Mouse (Mus musculus) ES-E14 (cell line): ENCODE data around the gene Zfp598. TPM values are rescaled to one million over a fixed set of nuclear protein-coding genes. Genes with fewer than 3 reads are reported as not detected.
"Not testable (repeated sequence)": the region's sequence is repeated elsewhere in the genome, so short reads cannot be mapped to it uniquely, and the experiment has no call there.

Source experiments
- DNase-seq: peaks from one replicate; pipeline ENCODE4 v3.0.0-alpha.2; 2013; ENCODE audit warnings: low read depth, low spot score
- H3K27ac ChIP-seq: 2 replicates; pipeline ENCODE4 v1.5.1; 2012; ENCODE audit warnings: low read depth, mild to moderate bottlenecking, low read length, moderate library complexity, mixed read lengths; ENCODE audit not compliant: poor library complexity, insufficient read depth, severe bottlenecking
- H3K36me3 ChIP-seq: 2 replicates; pipeline ENCODE4 v1.6.1; 2012; ENCODE audit warnings: mild to moderate bottlenecking, low read length, moderate library complexity, mixed read lengths; ENCODE audit not compliant: control insufficient read depth, poor library complexity, insufficient read depth, severe bottlenecking
- H3K4me1 ChIP-seq, 2 experiments: fragments of 150-350 bp in 1 of 2; sonication (generic) in 1 of 2; 2 replicates each; pipeline ENCODE4 v1.6.1; 2012; ENCODE audit warnings: low read length in 2 of 2, mild to moderate bottlenecking in 1 of 2, mixed read lengths in 1 of 2; ENCODE audit not compliant: control insufficient read depth in 2 of 2, insufficient read depth in 2 of 2, poor library complexity in 1 of 2
- H3K4me3 ChIP-seq, 2 experiments: fragments of 150-350 bp in 1 of 2; sonication (generic) in 1 of 2; 2 replicates each; pipeline ENCODE4 v1.5.1; 2012; ENCODE audit warnings: low read length in 2 of 2, low read depth in 1 of 2, mild to moderate bottlenecking in 1 of 2, mixed read lengths in 1 of 2; ENCODE audit not compliant: insufficient read depth in 1 of 2, poor library complexity in 1 of 2, severe bottlenecking in 1 of 2
- H3K9ac ChIP-seq: 2 replicates; pipeline ENCODE4 v1.6.1; 2012; ENCODE audit warnings: low read depth, mild to moderate bottlenecking, low read length, mixed read lengths; ENCODE audit not compliant: poor library complexity, insufficient read depth, severe bottlenecking
- H3K9me3 ChIP-seq: fragments of 150-350 bp; sonication (generic); 2 replicates; pipeline ENCODE4 v1.6.1; 2012; ENCODE audit warnings: low read depth, mild to moderate bottlenecking, low read length; ENCODE audit not compliant: control insufficient read depth, insufficient read depth
- CHD2 ChIP-seq: IDR thresholded peaks from 2 replicates; pipeline ENCODE4 v1.6.1; 2014; ENCODE audit warnings: mild to moderate bottlenecking, low read depth, low read length, inconsistent platforms
- HCFC1 ChIP-seq: IDR thresholded peaks from 2 replicates; pipeline ENCODE4 v1.6.1; 2012; ENCODE audit warnings: low read length, inconsistent platforms, borderline replicate concordance; ENCODE audit not compliant: insufficient read depth
- MAFK ChIP-seq: IDR thresholded peaks from 2 replicates; pipeline ENCODE4 v1.6.1; 2014; ENCODE audit warnings: mild to moderate bottlenecking, low read depth, low read length, inconsistent platforms; ENCODE audit not compliant: insufficient read depth
- ZC3H11A ChIP-seq: IDR thresholded peaks from 2 replicates; pipeline ENCODE4 v1.6.1; 2012; ENCODE audit warnings: low read depth, mild to moderate bottlenecking, inconsistent platforms, low read length, borderline replicate concordance
- ZNF384 ChIP-seq: IDR thresholded peaks from 2 replicates; pipeline ENCODE4 v1.6.1; 2012; ENCODE audit warnings: low read depth, low read length, inconsistent platforms
- in situ Hi-C, 2 experiments: fragments of 600-800 bp; cut with MboI; formaldehyde crosslinking; loops; one replicate each; pipeline ENCODE4 v1.15.1; 2025; ENCODE audit warnings: low sequenced_read_pairs in 2 of 2, inconsistent platforms in 1 of 2; ENCODE audit not compliant: unreplicated experiment in 2 of 2
- total RNA-seq: library from RNA; depleted of rRNA; stranded (reverse); fragments of 300-350 nt; gene quantifications from 2 replicates; pipeline ENCODE4 v1.2.3, GENCODE M21; 2012

Zfp598 gene
- total RNA-seq, 1 experiment, result 39.7 TPM

DNA sequence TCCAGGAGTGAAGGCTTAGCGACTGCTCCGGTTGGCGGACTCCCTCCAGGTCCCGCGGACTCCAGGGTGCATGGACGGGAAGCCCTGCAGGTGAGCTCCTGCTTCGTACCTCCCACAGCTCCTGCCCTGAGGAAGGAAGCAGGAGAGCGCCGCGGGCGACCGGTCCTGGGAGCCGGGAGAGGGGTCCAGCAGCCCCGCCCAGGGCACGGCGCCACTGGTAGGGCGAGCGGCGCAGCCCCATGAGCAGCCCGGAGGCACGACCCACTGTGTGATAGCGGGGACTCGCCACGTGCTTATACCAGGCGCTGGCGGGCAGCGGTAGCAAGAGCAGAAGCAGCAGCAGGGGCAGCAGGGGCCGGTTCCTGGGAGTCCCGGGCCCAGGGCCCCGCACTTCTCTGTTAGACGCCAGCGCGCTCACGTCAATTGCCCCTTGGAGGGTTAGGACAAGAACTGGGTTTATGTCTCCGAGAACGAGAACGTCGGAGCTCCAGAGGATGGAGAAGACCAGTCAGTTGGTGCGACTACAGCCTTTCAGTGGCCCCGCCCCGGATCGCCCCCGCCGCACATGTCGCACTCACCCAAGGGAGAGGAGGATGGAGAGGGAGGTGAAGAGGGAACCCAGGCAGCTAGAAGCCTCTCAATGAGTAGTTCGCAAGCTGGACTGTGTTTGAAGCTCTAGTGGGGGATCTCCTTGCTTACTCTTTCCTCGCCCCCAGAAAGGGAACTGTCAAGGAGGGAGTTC lies 11.3 kb upstream of the Zfp598 start, which contains the start of gene Npw:
Gene Npw, minus strand, starts transcription at position 441 of the 742 bp plus-strand sequence.
- Histone ChIP-seq H3K36me3 (no peaks in the 10 kb centered on the region), H3K4me3 (peak within 1 kb of the TSS; percentile 70 to 72), H3K9me3 (no peaks in the 10 kb centered on the region), H3K9ac (peak within 1 kb of the TSS; percentile 48), H3K4me1 (peaks cover 0 to 9% of the 10 kb centered on the region in 2 experiments; a peak in 2 of 4 replicates), H3K27ac (no peak within 1 kb of the TSS)
- in situ Hi-C loops, result no loop called here
- TF ChIP-seq ZC3H11A, result no peak
- no peak for TF ChIP-seq ZNF384
- TF ChIP-seq CHD2, result no peak
- no peak for TF ChIP-seq HCFC1
- TF ChIP-seq MAFK, result no peak
- DNase-seq, result no peak

DNA sequence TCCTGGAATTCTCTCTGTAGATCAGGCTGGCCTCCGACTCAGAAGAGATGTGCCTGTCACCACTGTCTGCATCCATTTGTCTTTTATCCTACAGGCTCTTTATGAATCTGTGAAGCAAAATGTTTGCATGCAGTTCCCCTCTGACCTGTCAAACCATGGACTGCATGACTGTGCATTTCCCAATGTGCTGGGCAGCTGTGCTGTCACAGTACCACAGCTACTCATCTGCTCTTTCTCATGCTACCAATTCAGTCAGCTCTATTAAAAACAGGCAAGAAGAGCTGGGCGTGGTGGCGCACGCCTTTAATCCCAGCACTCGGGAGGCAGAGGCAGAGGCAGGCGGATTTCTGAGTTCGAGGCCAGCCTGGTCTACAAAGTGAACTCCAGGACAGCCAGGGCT lies 2.5 kb upstream of the Zfp598 start:
- in situ Hi-C loops, H3K9ac ChIP-seq: not testable (repeated sequence)
- peaks cover 7 to 12% of the 10 kb centered on the region in 2 experiments; a peak in 3 of 4 replicates for H3K4me1 ChIP-seq

DNA sequence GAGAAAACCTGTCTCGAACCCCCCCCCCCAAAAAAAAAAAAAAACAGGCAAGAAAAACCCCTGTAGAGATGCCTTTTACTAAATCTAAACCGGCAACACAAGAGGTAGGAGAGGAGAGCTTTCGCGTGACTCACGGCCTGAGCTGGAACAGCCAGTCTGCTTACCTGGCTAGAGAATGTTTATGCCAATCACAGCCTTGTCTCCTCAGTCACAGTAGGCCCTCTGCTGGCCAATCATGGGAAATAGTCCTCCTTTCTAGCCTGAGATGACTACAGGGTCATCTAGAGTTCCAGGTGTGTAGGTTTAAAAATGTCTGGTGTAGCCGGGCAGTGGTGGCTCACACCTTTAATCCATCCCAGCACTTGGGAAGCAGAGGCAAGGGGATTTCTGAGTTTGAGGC lies 2.1 kb upstream of the Zfp598 start:
- in situ Hi-C loops, result no loop called here
- DNase-seq, result peak; percentile 80
- H3K36me3 ChIP-seq, result no peaks in the 10 kb centered on the region
- TF ChIP-seq ZC3H11A (peak; percentile 28; the same call in 1 of the 2 replicates), CHD2 (no peak)
- H3K4me1 ChIP-seq, result peaks cover 7 to 15% of the 10 kb centered on the region in 2 experiments; a peak in 3 of 4 replicates
- no peak overlapping the region for H3K9ac ChIP-seq
- no peaks in the 10 kb centered on the region for H3K9me3 ChIP-seq
- no peak overlapping the region for H3K4me3 ChIP-seq
- H3K27ac ChIP-seq, result no peak overlapping the region

More for the DNA sequence above, 2.5 kb upstream of the Zfp598 start:
- not testable (repeated sequence) for H3K27ac ChIP-seq, H3K36me3 ChIP-seq, DNase-seq, H3K4me3 ChIP-seq, H3K9me3 ChIP-seq

DNA sequence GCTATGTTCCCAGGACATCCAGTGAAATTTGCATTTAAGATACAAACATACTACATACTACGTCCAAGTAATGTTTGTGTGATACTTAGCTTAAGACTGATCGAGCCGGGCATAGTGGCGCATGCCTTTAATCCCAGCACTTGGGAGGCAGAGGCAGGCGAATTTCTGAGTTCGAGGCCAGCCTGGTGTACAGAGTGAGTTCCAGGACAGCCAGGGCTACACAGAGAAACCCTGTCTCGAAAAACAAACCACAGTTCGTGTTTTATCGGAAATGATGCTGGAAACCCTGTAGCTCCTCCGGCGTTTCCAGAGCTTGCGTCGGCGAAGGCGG lies 308 bp upstream of the Zfp598 start:
- in situ Hi-C loops, H3K36me3 ChIP-seq, H3K9me3 ChIP-seq, DNase-seq: not testable (repeated sequence)
- Histone ChIP-seq H3K4me3 (peak overlapping the region; percentile 76 to 84), H3K27ac (peak overlapping the region; percentile 72), H3K4me1 (peaks cover 7 to 22% of the 10 kb centered on the region in 2 experiments; a peak in 3 of 4 replicates), H3K9ac (peak overlapping the region; percentile 86)

DNA sequence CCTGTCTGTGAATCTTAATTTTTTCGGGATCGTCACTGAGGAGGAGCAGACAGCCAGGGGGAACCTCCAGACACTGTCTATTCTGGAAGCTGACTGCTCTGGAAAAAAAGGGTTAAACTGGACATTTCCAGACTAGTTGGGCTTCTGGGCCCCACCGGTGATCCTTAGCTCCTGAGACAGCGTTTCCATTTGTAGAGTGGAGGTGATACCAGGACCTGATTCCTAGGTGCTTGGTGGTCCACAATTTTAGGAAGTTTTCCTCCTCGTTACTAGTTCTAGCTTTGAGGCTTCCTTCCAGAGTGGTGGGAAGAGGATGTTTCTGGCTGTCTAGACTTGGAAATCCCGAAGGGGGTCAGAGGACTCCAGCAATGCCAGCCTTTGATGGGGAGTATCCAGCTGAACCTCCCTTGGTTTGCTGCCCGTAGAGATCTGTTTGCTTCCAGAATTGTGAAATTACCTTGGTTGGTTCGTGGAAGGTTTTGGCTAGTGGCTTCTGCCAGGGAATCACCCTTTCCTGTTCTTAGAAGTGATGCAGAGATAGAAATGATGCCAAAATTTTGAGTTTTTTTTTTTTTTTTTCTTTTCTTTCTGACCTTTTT lies 858 bp downstream of the Zfp598 start:
- Histone ChIP-seq H3K9ac (peak overlapping the region; percentile 97), H3K4me1 (peaks cover 7 to 23% of the 10 kb centered on the region in 2 experiments; a peak in 3 of 4 replicates), H3K4me3 (peak overlapping the region; percentile 94 to 98), H3K27ac (peak overlapping the region; percentile 81), H3K36me3 (no peaks in the 10 kb centered on the region), H3K9me3 (no peaks in the 10 kb centered on the region)
- DNase-seq, result no peak
- in situ Hi-C loops, result no loop called here
- no peak for TF ChIP-seq HCFC1
- no peak for TF ChIP-seq MAFK
- TF ChIP-seq ZNF384, result no peak
- TF ChIP-seq CHD2, result no peak
- no peak for TF ChIP-seq ZC3H11A
